11 mouse cellular contexts compared by ENCODE assay signal in genomic region chr13:51191416-51192140, GRCm38 (mm10). TPM values are rescaled to one million over a fixed set of nuclear protein-coding genes. Genes with fewer than 3 reads are reported as not detected.
A peak's percentile ranks its signal among the peaks of the same experiment; 100 is the strongest.
DNase-seq lines count a peak whose midpoint lies in the region; ATAC-seq and TF ChIP-seq lines count a peak whose summit lies in the region.
"Had no signal": no experiment of that assay in that cellular context is flagged by ENCODE, and none has a peak within 500 bp of the region (broad histone marks: within the 10 kb centered on the region; RNA-seq: fewer than 3 reads in every experiment).

No protein-coding gene starts in this region.

- no peaks in the 10 kb centered on the region for H3K27me3 ChIP-seq in forebrain, embryonic 14.5 days (replicated peaks; ENCODE audit: control insufficient read depth, insufficient read depth, low read length)
- no peaks in the 10 kb centered on the region for H3K27me3 ChIP-seq in forebrain, embryonic 11.5 days (ENCODE audit: control insufficient read depth, insufficient read depth, low read length)
- no peaks in the 10 kb centered on the region for H3K27me3 ChIP-seq in neural tube, embryonic 15.5 days (replicated peaks)
- no peaks in the 10 kb centered on the region for H3K27me3 ChIP-seq in forebrain, embryonic 16.5 days (replicated peaks; ENCODE audit: control insufficient read depth, insufficient read depth, low read length)

- H3K9me3 ChIP-seq in forebrain, embryonic 14.5 days (replicated peaks; ENCODE audit: control insufficient read depth, low read length): no peaks in the 10 kb centered on the region
- H3K9me3 ChIP-seq in forebrain, embryonic 11.5 days (ENCODE audit: control insufficient read depth, low read length): no peaks in the 10 kb centered on the region
- H3K9me3 ChIP-seq in neural tube, embryonic 15.5 days (replicated peaks): no peaks in the 10 kb centered on the region
- no peaks in the 10 kb centered on the region for H3K9me3 ChIP-seq in forebrain, embryonic 16.5 days (ENCODE audit: control insufficient read depth, low read length)

- H3K27ac ChIP-seq in forebrain, embryonic 14.5 days (ENCODE audit: low read depth, low read length): no peak overlapping the region
- no peak overlapping the region for H3K27ac ChIP-seq in forebrain, embryonic 11.5 days (ENCODE audit: low read depth, low read length)
- no peak overlapping the region for H3K27ac ChIP-seq in left cerebral cortex, adult 2 months
- H3K27ac ChIP-seq in neural tube, embryonic 15.5 days (replicated peaks): no peak overlapping the region
- H3K27ac ChIP-seq in forebrain, embryonic 16.5 days (ENCODE audit: low read length): no peak overlapping the region

- H3K4me2 ChIP-seq in forebrain, embryonic 14.5 days (ENCODE audit: low read length): no peak overlapping the region
- no peak overlapping the region for H3K4me2 ChIP-seq in forebrain, embryonic 11.5 days (ENCODE audit: low read depth, low read length, severe bottlenecking)
- H3K4me2 ChIP-seq in neural tube, embryonic 15.5 days: no peak overlapping the region
- H3K4me2 ChIP-seq in forebrain, embryonic 16.5 days (ENCODE audit: low read length): no peak overlapping the region

- no peak overlapping the region for H3K4me3 ChIP-seq in forebrain, embryonic 14.5 days (ENCODE audit: low read depth, low read length)
- no peak overlapping the region for H3K4me3 ChIP-seq in forebrain, embryonic 11.5 days (ENCODE audit: low read depth, low read length)
- no peak overlapping the region for H3K4me3 ChIP-seq in left cerebral cortex, adult 2 months
- no peak overlapping the region for H3K4me3 ChIP-seq in neural tube, embryonic 15.5 days (replicated peaks)
- H3K4me3 ChIP-seq in forebrain, embryonic 16.5 days (replicated peaks; ENCODE audit: low read length): no peak overlapping the region

- ATAC-seq in forebrain, embryonic 14.5 days: no peak
- ATAC-seq in forebrain, embryonic 11.5 days (replicated peaks; ENCODE audit: low FRiP score): no peak
- no peak for ATAC-seq in neural tube, embryonic 15.5 days (ENCODE audit: low FRiP score)
- ATAC-seq in forebrain, embryonic 16.5 days: no peak

- no peaks in the 10 kb centered on the region for H3K4me1 ChIP-seq in forebrain, embryonic 14.5 days (ENCODE audit: control insufficient read depth, insufficient read depth, low read length)
- no peaks in the 10 kb centered on the region for H3K4me1 ChIP-seq in forebrain, embryonic 11.5 days (replicated peaks; ENCODE audit: control insufficient read depth, insufficient read depth, low read length)
- H3K4me1 ChIP-seq in neural tube, embryonic 15.5 days: no peaks in the 10 kb centered on the region
- H3K4me1 ChIP-seq in forebrain, embryonic 16.5 days (replicated peaks; ENCODE audit: control insufficient read depth, insufficient read depth, low read length): no peaks in the 10 kb centered on the region

- intact Hi-C loops in left cerebral cortex, adult 2 months (cut with DNase I): loop anchor here (2.0 to 10.0 kb wide), 3 partner anchors 227 to 423 kb away; no protein-coding TSS in a partner anchor
- intact Hi-C loops in left cerebral cortex, postnatal 36 days (cut with DNase I): loop anchor here (5.0 to 10.0 kb wide), 3 partner anchors 226 to 413 kb away; no protein-coding TSS in a partner anchor

- TF ChIP-seq CTCF in left cerebral cortex, adult 2 months (IDR thresholded peaks at IDR 0.05): peak; percentile 59

- peak; percentile 27 for DNase-seq in forebrain, embryonic 14.5 days (ENCODE audit: low spot score)
- DNase-seq in forebrain, embryonic 11.5 days (ENCODE audit: low spot score): no peak
- DNase-seq in left cerebral cortex, adult 2 months (ENCODE audit: extremely low spot score in 1 of 2, low spot score in 2 of 2): peak; percentile 32 to 53
- no peak for DNase-seq in left cerebral cortex, postnatal 36 days (ENCODE audit: low spot score in 2 of 2)
- DNase-seq in R1 (ENCODE audit: low read depth, low spot score): peak; percentile 96
- DNase-seq in kidney, postnatal 36 days: peak; percentile 48 to 74
- DNase-seq: cerebellum, adult 11-12 months; gastrocnemius, postnatal 14 days; liver had no signal

- WGBS in forebrain, embryonic 14.5 days: 92% methylated on average over 6 of the region's 6 CpGs
- 78% methylated on average over 6 of the region's 6 CpGs for WGBS in forebrain, embryonic 11.5 days
- 88% methylated on average over 6 of the region's 6 CpGs for WGBS in neural tube, embryonic 15.5 days
- WGBS in forebrain, embryonic 16.5 days: 90% methylated on average over 6 of the region's 6 CpGs

- H3K9ac ChIP-seq in forebrain, embryonic 14.5 days (ENCODE audit: low read length): no peak overlapping the region
- H3K9ac ChIP-seq in forebrain, embryonic 11.5 days (ENCODE audit: low read length): no peak overlapping the region
- no peak overlapping the region for H3K9ac ChIP-seq in neural tube, embryonic 15.5 days (replicated peaks)
- H3K9ac ChIP-seq in forebrain, embryonic 16.5 days (replicated peaks; ENCODE audit: low read depth, low read length): no peak overlapping the region

- H3K36me3 ChIP-seq in forebrain, embryonic 14.5 days (ENCODE audit: control insufficient read depth, insufficient read depth, low read length): no peaks in the 10 kb centered on the region
- H3K36me3 ChIP-seq in forebrain, embryonic 11.5 days (ENCODE audit: control insufficient read depth, insufficient read depth, low read length): no peaks in the 10 kb centered on the region
- H3K36me3 ChIP-seq in neural tube, embryonic 15.5 days: no peaks in the 10 kb centered on the region
- H3K36me3 ChIP-seq in forebrain, embryonic 16.5 days (ENCODE audit: control insufficient read depth, insufficient read depth): no peaks in the 10 kb centered on the region

RNA-seq across cellular contexts. Expression of gene Nxnl2, which starts 20.8 kb away (rescaled TPM):
- 0.91 and 1.1 TPM in 2 replicates for polyA plus RNA-seq in forebrain, embryonic 14.5 days (2014; fragmentation: Nextera tagmentation; extraction: Ambion mirVana)
- 0.72 and 0.83 TPM in 2 replicates for polyA plus RNA-seq in forebrain, embryonic 11.5 days (2014; fragmentation: Nextera tagmentation; extraction: Ambion mirVana)
- total RNA-seq in left cerebral cortex, adult 2 months (2021): under 1 TPM in 1 of 2 experiments, not detected in 1; 0.44 TPM
- under 1 TPM; 0.37 to 0.93 TPM for total RNA-seq in left cerebral cortex, postnatal 36 days (2021)
- 3.4 and 4.8 TPM in 2 replicates for polyA plus RNA-seq in neural tube, embryonic 15.5 days (2015; fragmentation: Nextera tagmentation; extraction: Ambion mirVana)
- 0.72 and 2.2 TPM in 2 replicates for polyA plus RNA-seq in forebrain, embryonic 16.5 days (2015; fragmentation: Nextera tagmentation; extraction: Ambion mirVana)

Comparison
In these comparisons a context has a peak if more than half of its experiments do, and no peak if none do; other contexts are left out.
1. DNase-seq: peak in forebrain, embryonic 14.5 days (single experiment), left cerebral cortex, adult 2 months (2 of 2), R1 (single experiment) and kidney, postnatal 36 days (2 of 2); none in forebrain, embryonic 11.5 days (single experiment) and left cerebral cortex, postnatal 36 days (0 of 2).